Mouse (Mus musculus): ENCODE results near the gene Gm20388. TPM values are rescaled to one million over a fixed set of nuclear protein-coding genes. Genes with fewer than 3 reads are reported as not detected.

Gm20388 gene
- polyA plus RNA-seq, 1 experiment = 49.7 TPM

- Histone ChIP-seq H3K4me3 (ENCODE audit: insufficient read depth, low read depth, low read length) (no peak overlapping the region), H3K27ac (ENCODE audit: insufficient read depth, low read depth, low read length) (no peak overlapping the region), H3K27me3 (replicated peaks; ENCODE audit: control insufficient read depth, insufficient read depth, low read length) (no peaks in the 10 kb centered on the region), H3K36me3 (ENCODE audit: control insufficient read depth, insufficient read depth, low read length) (no peaks in the 10 kb centered on the region), H3K4me1 (ENCODE audit: control insufficient read depth, insufficient read depth, low read length) (no peaks in the 10 kb centered on the region)
- TF ChIP-seq POLR2A (IDR thresholded peaks at IDR 0.05; ENCODE audit: low read depth, low read length) (no peak), CTCF (conservative IDR thresholded peaks at IDR 0.05; ENCODE audit: insufficient read depth, insufficient read length, low read depth, low read length) (no peak)
- no peak for DNase-seq
- 93% methylated on average over 10 of the region's 10 CpGs for WGBS
Observed at GRCm38 (mm10) chr8:120777184-120777583, 866.5 kb downstream of the Gm20388 start.

GRCm38 (mm10) chr8:120777732-120778131 is 867.1 kb downstream of the Gm20388 start:
- Histone ChIP-seq H3K4me3 (ENCODE audit: insufficient read depth, low read depth, low read length) (no peak overlapping the region), H3K36me3 (ENCODE audit: control insufficient read depth, insufficient read depth, low read length) (no peaks in the 10 kb centered on the region), H3K27ac (ENCODE audit: insufficient read depth, low read depth, low read length) (no peak overlapping the region), H3K27me3 (replicated peaks; ENCODE audit: control insufficient read depth, insufficient read depth, low read length) (no peaks in the 10 kb centered on the region), H3K4me1 (ENCODE audit: control insufficient read depth, insufficient read depth, low read length) (no peaks in the 10 kb centered on the region)
- no peak for DNase-seq
- TF ChIP-seq CTCF (conservative IDR thresholded peaks at IDR 0.05; ENCODE audit: insufficient read depth, insufficient read length, low read depth, low read length) = no peak
- no peak for TF ChIP-seq POLR2A (IDR thresholded peaks at IDR 0.05; ENCODE audit: low read depth, low read length)
- 74% methylated on average over 13 of the region's 13 CpGs for WGBS

- Histone ChIP-seq H3K27ac (ENCODE audit: insufficient read depth, low read depth, low read length) (no peak overlapping the region), H3K4me1 (ENCODE audit: control insufficient read depth, insufficient read depth, low read length) (no peaks in the 10 kb centered on the region), H3K36me3 (ENCODE audit: control insufficient read depth, insufficient read depth, low read length) (no peaks in the 10 kb centered on the region), H3K4me3 (ENCODE audit: insufficient read depth, low read depth, low read length) (no peak overlapping the region), H3K27me3 (replicated peaks; ENCODE audit: control insufficient read depth, insufficient read depth, low read length) (no peaks in the 10 kb centered on the region)
- 63% methylated on average over 7 of the region's 7 CpGs for WGBS
- TF ChIP-seq POLR2A (IDR thresholded peaks at IDR 0.05; ENCODE audit: low read depth, low read length) = no peak
- no peak for TF ChIP-seq CTCF (conservative IDR thresholded peaks at IDR 0.05; ENCODE audit: insufficient read depth, insufficient read length, low read depth, low read length)
- DNase-seq = no peak
Observed at GRCm38 (mm10) chr8:120779106-120779505, 868.5 kb downstream of the Gm20388 start.

- H3K27me3 ChIP-seq (replicated peaks; ENCODE audit: control insufficient read depth, insufficient read depth, low read length) = no peaks in the 10 kb centered on the region
- no peak overlapping the region for H3K4me3 ChIP-seq (ENCODE audit: insufficient read depth, low read depth, low read length)
- no peak overlapping the region for H3K27ac ChIP-seq (ENCODE audit: insufficient read depth, low read depth, low read length)
- no peaks in the 10 kb centered on the region for H3K4me1 ChIP-seq (ENCODE audit: control insufficient read depth, insufficient read depth, low read length)
- WGBS = 86% methylated on average over 4 of the region's 4 CpGs
- TF ChIP-seq POLR2A (IDR thresholded peaks at IDR 0.05; ENCODE audit: low read depth, low read length) = no peak
- no peak for TF ChIP-seq CTCF (conservative IDR thresholded peaks at IDR 0.05; ENCODE audit: insufficient read depth, insufficient read length, low read depth, low read length)
- H3K36me3 ChIP-seq (ENCODE audit: control insufficient read depth, insufficient read depth, low read length) = no peaks in the 10 kb centered on the region
- DNase-seq = no peak
Observed at GRCm38 (mm10) chr8:120783781-120784180, 873.1 kb downstream of the Gm20388 start.

- 90% methylated on average over 4 of the region's 4 CpGs for WGBS
- no peak for DNase-seq
- no peaks in the 10 kb centered on the region for H3K4me1 ChIP-seq (ENCODE audit: control insufficient read depth, insufficient read depth, low read length)
- no peaks in the 10 kb centered on the region for H3K36me3 ChIP-seq (ENCODE audit: control insufficient read depth, insufficient read depth, low read length)
- H3K27me3 ChIP-seq (replicated peaks; ENCODE audit: control insufficient read depth, insufficient read depth, low read length) = no peaks in the 10 kb centered on the region
- TF ChIP-seq CTCF (conservative IDR thresholded peaks at IDR 0.05; ENCODE audit: insufficient read depth, insufficient read length, low read depth, low read length) (no peak), POLR2A (IDR thresholded peaks at IDR 0.05; ENCODE audit: low read depth, low read length) (no peak)
- H3K4me3 ChIP-seq (ENCODE audit: insufficient read depth, low read depth, low read length) = no peak overlapping the region
- H3K27ac ChIP-seq (ENCODE audit: insufficient read depth, low read depth, low read length) = no peak overlapping the region
Observed at GRCm38 (mm10) chr8:120786753-120787152, 876.1 kb downstream of the Gm20388 start.

- WGBS = 54% methylated on average over 5 of the region's 5 CpGs
- H3K27me3 ChIP-seq (replicated peaks; ENCODE audit: control insufficient read depth, insufficient read depth, low read length) = no peaks in the 10 kb centered on the region
- no peak for DNase-seq
- no peak overlapping the region for H3K4me3 ChIP-seq (ENCODE audit: insufficient read depth, low read depth, low read length)
- no peaks in the 10 kb centered on the region for H3K36me3 ChIP-seq (ENCODE audit: control insufficient read depth, insufficient read depth, low read length)
- H3K27ac ChIP-seq (ENCODE audit: insufficient read depth, low read depth, low read length) = no peak overlapping the region
- no peak for TF ChIP-seq CTCF (conservative IDR thresholded peaks at IDR 0.05; ENCODE audit: insufficient read depth, insufficient read length, low read depth, low read length)
- TF ChIP-seq POLR2A (IDR thresholded peaks at IDR 0.05; ENCODE audit: low read depth, low read length) = no peak
- H3K4me1 ChIP-seq (ENCODE audit: control insufficient read depth, insufficient read depth, low read length) = no peaks in the 10 kb centered on the region
Observed at GRCm38 (mm10) chr8:120787631-120788030, 877.0 kb downstream of the Gm20388 start.

GRCm38 (mm10) chr8:120792710-120793109 is 882.1 kb downstream of the Gm20388 start:
- Histone ChIP-seq H3K4me1 (ENCODE audit: control insufficient read depth, insufficient read depth, low read length) (no peaks in the 10 kb centered on the region), H3K27ac (ENCODE audit: insufficient read depth, low read depth, low read length) (no peak overlapping the region), H3K36me3 (ENCODE audit: control insufficient read depth, insufficient read depth, low read length) (no peaks in the 10 kb centered on the region), H3K27me3 (replicated peaks; ENCODE audit: control insufficient read depth, insufficient read depth, low read length) (no peaks in the 10 kb centered on the region), H3K4me3 (ENCODE audit: insufficient read depth, low read depth, low read length) (no peak overlapping the region)
- DNase-seq = no peak
- TF ChIP-seq CTCF (conservative IDR thresholded peaks at IDR 0.05; ENCODE audit: insufficient read depth, insufficient read length, low read depth, low read length) = no peak
- no peak for TF ChIP-seq POLR2A (IDR thresholded peaks at IDR 0.05; ENCODE audit: low read depth, low read length)
- WGBS = 91% methylated on average over 15 of the region's 15 CpGs

All from kidney, adult 2 months (tissue).